In the genomic region with DNA sequence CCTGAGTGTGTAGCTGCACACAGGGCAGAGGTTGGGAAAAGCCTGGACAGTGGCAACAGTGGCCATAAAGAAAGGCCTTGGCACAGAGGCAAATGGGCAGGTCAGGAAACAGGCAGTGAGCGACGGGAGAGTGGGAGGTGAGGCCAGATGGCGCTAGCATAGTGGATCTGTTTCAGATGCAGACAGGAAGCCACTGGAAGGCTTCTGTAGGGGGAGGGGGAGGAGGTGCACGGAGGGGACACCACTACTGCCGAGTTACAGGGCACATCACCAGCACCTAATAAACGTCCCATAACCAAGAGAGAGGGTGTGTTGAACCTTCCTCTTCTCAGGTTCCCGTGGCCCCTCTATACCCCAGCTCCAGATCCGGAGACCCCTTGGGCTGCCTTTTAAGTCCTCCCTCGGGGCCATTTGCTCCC, we compare ENCODE assay signal across 10 mouse cellular contexts. TPM values are rescaled to one million over a fixed set of nuclear protein-coding genes. Genes with fewer than 3 reads are reported as not detected.
DNase-seq lines count a peak whose midpoint lies in the region; ATAC-seq and TF ChIP-seq lines count a peak whose summit lies in the region.
"Had no signal": no experiment of that assay in that cellular context is flagged by ENCODE, and none has a peak within 500 bp of the region (broad histone marks: within the 10 kb centered on the region; RNA-seq: fewer than 3 reads in every experiment).

No protein-coding gene starts in this region.

- no peak overlapping the region for H3K27ac ChIP-seq in heart, embryonic 11.5 days (ENCODE audit: low read depth, low read length)
- peak overlapping the region; percentile 60 for H3K27ac ChIP-seq in forebrain, embryonic 15.5 days (replicated peaks)
- H3K27ac ChIP-seq in limb, embryonic 13.5 days, result no peak overlapping the region
- H3K27ac ChIP-seq in liver, embryonic 12.5 days, result no peak overlapping the region
- H3K27ac ChIP-seq in thymus, adult 2 months (ENCODE audit: control insufficient read depth, insufficient read depth, low read length), result no peak overlapping the region
- H3K27ac ChIP-seq: left cerebral cortex, adult 2 months had no signal

- intact Hi-C loops in heart, postnatal 36 days (cut with DNase I), result no loop called here

- DNase-seq in heart, postnatal 36 days, result no peak
- DNase-seq in kidney, postnatal 36 days, result no peak
- no peak for DNase-seq in thymus, adult 2 months

- no peaks in the 10 kb centered on the region for H3K36me3 ChIP-seq in heart, embryonic 11.5 days (ENCODE audit: control insufficient read depth, insufficient read depth, low read length)
- H3K36me3 ChIP-seq in forebrain, embryonic 15.5 days, result no peaks in the 10 kb centered on the region
- H3K36me3 ChIP-seq in limb, embryonic 13.5 days, result no peaks in the 10 kb centered on the region
- no peaks in the 10 kb centered on the region for H3K36me3 ChIP-seq in liver, embryonic 12.5 days
- no peaks in the 10 kb centered on the region for H3K36me3 ChIP-seq in thymus, adult 2 months (ENCODE audit: control insufficient read depth, insufficient read depth, low read length)

- H3K4me2 ChIP-seq in heart, embryonic 11.5 days, result peak overlapping the region; percentile 31; the same call in 1 of the 2 replicates
- 0 out of 2 replicates have a peak overlapping the region, but pooled peaks have one; percentile 9 for H3K4me2 ChIP-seq in forebrain, embryonic 15.5 days (replicated peaks)
- H3K4me2 ChIP-seq in limb, embryonic 13.5 days (replicated peaks), result peak overlapping the region; percentile 50
- no peak overlapping the region for H3K4me2 ChIP-seq in liver, embryonic 12.5 days

- no peak for ATAC-seq in heart, embryonic 11.5 days (replicated peaks; ENCODE audit: insufficient number of reproducible peaks, low FRiP score, low TSS enrichment)
- ATAC-seq in cerebellum, adult (ENCODE audit: insufficient number of reproducible peaks, low FRiP score, low TSS enrichment), result peak; percentile 66; the same call in 1 of the 2 replicates
- ATAC-seq in forebrain, embryonic 15.5 days (replicated peaks), result peak; percentile 53; the same call in 1 of the 2 replicates
- ATAC-seq in limb, embryonic 13.5 days (ENCODE audit: low FRiP score, low read depth), result no peak; the same call in 1 of the 2 replicates
- ATAC-seq in liver, embryonic 12.5 days, result no peak

- no peaks in the 10 kb centered on the region for H3K9me3 ChIP-seq in heart, embryonic 11.5 days (replicated peaks; ENCODE audit: control insufficient read depth, low read length)
- no peaks in the 10 kb centered on the region for H3K9me3 ChIP-seq in forebrain, embryonic 15.5 days
- H3K9me3 ChIP-seq in limb, embryonic 13.5 days, result no peaks in the 10 kb centered on the region
- H3K9me3 ChIP-seq in liver, embryonic 12.5 days (replicated peaks), result no peaks in the 10 kb centered on the region

- no peak for TF ChIP-seq CTCF in thymus, adult 2 months (IDR thresholded peaks at IDR 0.05; ENCODE audit: borderline replicate concordance, control insufficient read depth, extremely low read depth, insufficient read depth, low read length, poor library complexity)

- no peak overlapping the region for H3K4me3 ChIP-seq in heart, embryonic 11.5 days (ENCODE audit: low read depth, low read length)
- H3K4me3 ChIP-seq in forebrain, embryonic 15.5 days, result no peak overlapping the region
- H3K4me3 ChIP-seq in limb, embryonic 13.5 days, result no peak overlapping the region
- no peak overlapping the region for H3K4me3 ChIP-seq in liver, embryonic 12.5 days
- H3K4me3 ChIP-seq in thymus, adult 2 months (ENCODE audit: control insufficient read depth, insufficient read depth, low read length), result no peak overlapping the region
- H3K4me3 ChIP-seq: left cerebral cortex, adult 2 months had no signal

- no peak overlapping the region for H3K9ac ChIP-seq in heart, embryonic 11.5 days (ENCODE audit: low read depth, low read length)
- no peak overlapping the region for H3K9ac ChIP-seq in forebrain, embryonic 15.5 days (replicated peaks)
- H3K9ac ChIP-seq in limb, embryonic 13.5 days, result no peak overlapping the region
- H3K9ac ChIP-seq in liver, embryonic 12.5 days, result no peak overlapping the region

- no peak for TF ChIP-seq POLR2A in thymus, adult 2 months (IDR thresholded peaks at IDR 0.05; ENCODE audit: control insufficient read depth, extremely low read depth, insufficient read depth, low read length, poor library complexity)

- H3K4me1 ChIP-seq in heart, embryonic 11.5 days (ENCODE audit: control insufficient read depth, insufficient read depth, low read length), result no peaks in the 10 kb centered on the region
- peaks cover 29% of the 10 kb centered on the region for H3K4me1 ChIP-seq in forebrain, embryonic 15.5 days
- H3K4me1 ChIP-seq in limb, embryonic 13.5 days, result peaks cover 20% of the 10 kb centered on the region
- H3K4me1 ChIP-seq in liver, embryonic 12.5 days, result no peaks in the 10 kb centered on the region
- no peaks in the 10 kb centered on the region for H3K4me1 ChIP-seq in thymus, adult 2 months (replicated peaks; ENCODE audit: control insufficient read depth, insufficient read depth, low read length)

- 0 out of 2 replicates have a peak, but pooled peaks cover 2% of the 10 kb centered on the region for H3K27me3 ChIP-seq in heart, embryonic 11.5 days (ENCODE audit: control insufficient read depth, insufficient read depth, low read length)
- H3K27me3 ChIP-seq in forebrain, embryonic 15.5 days, result no peaks in the 10 kb centered on the region
- H3K27me3 ChIP-seq in limb, embryonic 13.5 days, result peaks cover 19% of the 10 kb centered on the region
- no peaks in the 10 kb centered on the region for H3K27me3 ChIP-seq in liver, embryonic 12.5 days (replicated peaks)
- no peaks in the 10 kb centered on the region for H3K27me3 ChIP-seq in thymus, adult 2 months (ENCODE audit: control insufficient read depth, insufficient read depth, low read length)

- 14% methylated on average over 9 of the region's 9 CpGs for WGBS in heart, embryonic 11.5 days (ENCODE audit: insufficient replicate concordance)
- WGBS in forebrain, embryonic 15.5 days, result 18% methylated on average over 9 of the region's 9 CpGs
- 3% methylated on average over 9 of the region's 9 CpGs for WGBS in limb, embryonic 13.5 days
- 12% methylated on average over 9 of the region's 9 CpGs for WGBS in liver, embryonic 12.5 days (ENCODE audit: insufficient replicate concordance)
- 11% methylated on average over 9 of the region's 9 CpGs for WGBS in thymus, adult 2 months

RNA-seq across cellular contexts. Expression of a gene that starts 48.3 kb away (rescaled TPM):
- 2.4 and 3.9 TPM in 2 replicates for polyA plus RNA-seq in heart, embryonic 11.5 days (2014; fragmentation: Nextera tagmentation; extraction: Ambion mirVana)
- 10 to 100 TPM in 1 of 2 experiments, 1 to 10 TPM in 1; 7.6 to 13.0 TPM for total RNA-seq in heart, postnatal 36 days (2021)
- polyA plus RNA-seq in forebrain, embryonic 15.5 days (2015; fragmentation: Nextera tagmentation; extraction: Ambion mirVana), result 20.5 and 22.9 TPM in 2 replicates
- polyA plus RNA-seq in limb, embryonic 13.5 days (2015; fragmentation: Nextera tagmentation; extraction: Ambion mirVana), result 4.7 and 4.9 TPM in 2 replicates
- 1.8 and 2.3 TPM in 2 replicates for polyA plus RNA-seq in liver, embryonic 12.5 days (2016; fragmentation: Nextera tagmentation; extraction: Ambion mirVana)
- 6.3 and 6.4 TPM in 2 replicates for polyA plus RNA-seq in thymus, adult 2 months (2012; rRNA removed)

RNA-seq across cellular contexts. Expression of a gene that starts 53.7 kb away (rescaled TPM):
- not detected in 2 replicates for polyA plus RNA-seq in heart, embryonic 11.5 days (2014; fragmentation: Nextera tagmentation; extraction: Ambion mirVana)
- not detected for total RNA-seq in heart, postnatal 36 days (2021)
- not detected in 2 replicates for polyA plus RNA-seq in forebrain, embryonic 15.5 days (2015; fragmentation: Nextera tagmentation; extraction: Ambion mirVana)
- not detected in 2 replicates for polyA plus RNA-seq in limb, embryonic 13.5 days (2015; fragmentation: Nextera tagmentation; extraction: Ambion mirVana)
- not detected in 2 replicates for polyA plus RNA-seq in liver, embryonic 12.5 days (2016; fragmentation: Nextera tagmentation; extraction: Ambion mirVana)
- not detected in 2 replicates for polyA plus RNA-seq in thymus, adult 2 months (2012; rRNA removed)
- total RNA-seq: left cerebral cortex, adult 2 months had no signal
- polyA plus RNA-seq: spleen, adult 2 months had no signal

Comparison
In these comparisons a context has a peak if more than half of its experiments do, and no peak if none do; other contexts are left out.
1. ATAC-seq: peak in cerebellum, adult (single experiment) and forebrain, embryonic 15.5 days (single experiment); none in heart, embryonic 11.5 days (single experiment), limb, embryonic 13.5 days (single experiment) and liver, embryonic 12.5 days (single experiment).